Mouse (Mus musculus) megakaryocyte, embryonic 14.5 days (primary cell): Measurements from ENCODE around the gene A4galt. TPM values are rescaled to one million over a fixed set of nuclear protein-coding genes. Genes with fewer than 3 reads are reported as not detected.

Source experiments
- H3K27me3 ChIP-seq: replicated peaks from 2 replicates; pipeline ENCODE3; 2012; ENCODE audit warnings: inconsistent platforms
- H3K36me3 ChIP-seq: replicated peaks from 2 replicates; pipeline ENCODE3; 2012; ENCODE audit warnings: low read length, inconsistent platforms, mixed read lengths
- H3K4me1 ChIP-seq: 2 replicates; pipeline ENCODE4 v1.6.1; 2012; ENCODE audit warnings: inconsistent platforms
- H3K4me3 ChIP-seq: replicated peaks from 2 replicates; pipeline ENCODE3; 2012; ENCODE audit warnings: moderate library complexity, mild to moderate bottlenecking, inconsistent platforms
- H3K9me3 ChIP-seq: 2 replicates; pipeline ENCODE4 v1.6.1; 2012; ENCODE audit warnings: inconsistent platforms
- FLI1 ChIP-seq: IDR thresholded peaks from 2 replicates; pipeline ENCODE4 v1.6.1; 2012; ENCODE audit warnings: low read length, inconsistent platforms, mixed read lengths
- GATA1 ChIP-seq: IDR thresholded peaks from 3 replicates; pipeline ENCODE4 v1.6.1; 2012; ENCODE audit warnings: mixed read lengths, low read length, inconsistent platforms, borderline replicate concordance
- polyA plus RNA-seq: library from polyadenylated mRNA; stranded (reverse); fragments of >175 nt; gene quantifications from 2 replicates; pipeline ENCODE4 v1.2.3, GENCODE M21; 2012; ENCODE audit warnings: low replicate concordance; ENCODE audit not compliant: insufficient read depth

The A4galt gene
- polyA plus RNA-seq = not detected in 2 replicates

GRCm38 (mm10) chr15:83251176-83252004, at the start of gene A4galt:
A4galt (minus strand) TSS chr15:83251774.
- no peaks in the 10 kb centered on the region for H3K36me3 ChIP-seq
- H3K4me1 ChIP-seq = peaks cover 6% of the 10 kb centered on the region; the same call in 1 of the 2 replicates
- H3K27me3 ChIP-seq = peaks cover 65% of the 10 kb centered on the region
- TF ChIP-seq GATA1 = no peak
- TF ChIP-seq FLI1 = no peak
- no peak within 1 kb of the TSS for H3K4me3 ChIP-seq
- peaks cover 26% of the 10 kb centered on the region for H3K9me3 ChIP-seq

- Histone ChIP-seq H3K4me3 (no peak overlapping the region), H3K9me3 (no peaks in the 10 kb centered on the region), H3K36me3 (peaks cover 80% of the 10 kb centered on the region), H3K4me1 (peaks cover 40% of the 10 kb centered on the region), H3K27me3 (no peaks in the 10 kb centered on the region)
- no peak for TF ChIP-seq FLI1
Observed at GRCm38 (mm10) chr15:83299916-83300582, 48.5 kb upstream of the A4galt start.

DNA sequence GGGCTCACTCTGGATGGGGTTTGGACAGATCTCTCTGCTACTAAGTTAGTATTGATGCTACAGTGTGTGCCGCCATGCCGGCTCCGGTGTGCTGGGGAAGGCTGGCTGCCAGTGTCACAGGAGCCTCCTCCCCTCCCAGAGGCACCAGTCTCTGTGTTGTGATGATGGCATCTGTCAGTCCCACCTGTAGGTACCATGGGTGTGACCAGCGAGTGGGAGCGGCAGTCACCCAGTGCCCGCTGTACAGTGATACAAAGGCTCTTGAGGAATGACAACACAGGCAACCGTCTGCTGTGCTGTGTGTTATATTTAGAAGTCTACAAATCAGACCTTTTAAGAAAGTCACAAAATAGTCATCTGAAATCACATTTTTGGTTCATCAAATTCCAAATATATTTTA, 47.9 kb upstream of the A4galt start:
- Histone ChIP-seq H3K36me3 (peaks cover 78% of the 10 kb centered on the region), H3K4me3 (no peak overlapping the region), H3K4me1 (peaks cover 46% of the 10 kb centered on the region), H3K9me3 (no peaks in the 10 kb centered on the region), H3K27me3 (no peaks in the 10 kb centered on the region)
- no peak for TF ChIP-seq GATA1
- no peak for TF ChIP-seq FLI1

GRCm38 (mm10) chr15:83298810-83299209, 47.2 kb upstream of the A4galt start:
- peaks cover 48% of the 10 kb centered on the region for H3K4me1 ChIP-seq
- H3K27me3 ChIP-seq = no peaks in the 10 kb centered on the region
- TF ChIP-seq GATA1 (no peak), FLI1 (no peak)
- peaks cover 75% of the 10 kb centered on the region for H3K36me3 ChIP-seq
- H3K4me3 ChIP-seq = no peak overlapping the region
- H3K9me3 ChIP-seq = no peaks in the 10 kb centered on the region

DNA sequence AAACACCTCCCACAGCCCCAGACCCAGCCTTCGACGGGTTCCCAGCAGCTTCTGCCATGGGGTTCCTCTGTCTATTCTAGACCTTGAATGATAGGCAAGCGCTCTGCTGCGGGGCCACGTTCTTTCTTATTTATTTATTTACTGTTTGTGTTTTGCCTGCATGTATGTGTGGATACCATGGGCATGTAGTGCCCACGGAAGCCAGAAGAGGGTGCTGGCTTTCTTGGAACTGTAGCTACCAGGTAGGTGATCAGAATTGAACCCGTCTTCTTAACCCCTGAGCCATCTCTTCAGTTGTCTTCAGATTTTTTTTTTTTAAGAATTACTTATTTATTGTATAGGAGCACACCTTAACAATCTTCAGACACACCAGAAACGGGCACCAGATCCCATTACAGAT, 46.7 kb upstream of the A4galt start:
- no peak for TF ChIP-seq FLI1
- no peak for TF ChIP-seq GATA1
- H3K4me1 ChIP-seq = peaks cover 53% of the 10 kb centered on the region
- H3K27me3 ChIP-seq = no peaks in the 10 kb centered on the region
- no peak overlapping the region for H3K4me3 ChIP-seq
- H3K36me3 ChIP-seq = peaks cover 74% of the 10 kb centered on the region
- no peaks in the 10 kb centered on the region for H3K9me3 ChIP-seq

DNA sequence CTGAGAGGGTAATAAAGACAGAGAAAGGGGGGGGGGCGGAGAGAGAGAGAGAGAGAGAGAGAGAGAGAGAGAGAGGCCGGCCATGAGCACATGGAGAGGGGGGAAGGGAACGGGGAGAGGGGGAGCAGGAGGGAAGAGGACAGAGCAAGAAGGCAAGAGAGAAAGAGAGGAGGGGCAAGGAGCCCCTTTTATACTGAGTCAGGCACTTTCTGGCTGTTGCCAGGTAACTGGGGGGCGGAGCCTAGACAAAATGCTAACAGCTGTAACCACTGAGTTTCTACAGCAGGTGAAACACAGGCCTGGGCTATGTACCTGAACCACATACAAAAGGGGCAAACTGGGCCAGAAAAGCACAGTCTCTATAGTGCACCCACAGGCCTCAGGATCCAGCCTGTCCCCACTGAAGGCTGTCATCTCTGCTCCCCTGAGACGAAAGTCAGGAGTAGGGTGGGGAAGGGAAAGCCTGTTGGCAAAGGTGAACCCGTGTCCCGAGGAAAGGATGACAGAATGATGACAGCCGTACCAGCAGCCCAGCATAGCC, 45.3 kb upstream of the A4galt start:
- Histone ChIP-seq H3K9me3 (peaks cover 6% of the 10 kb centered on the region), H3K27me3 (peaks cover 4% of the 10 kb centered on the region), H3K4me3 (no peak overlapping the region), H3K4me1 (peaks cover 68% of the 10 kb centered on the region), H3K36me3 (peaks cover 61% of the 10 kb centered on the region)
- no peak for TF ChIP-seq GATA1
- no peak for TF ChIP-seq FLI1

GRCm38 (mm10) chr15:83296050-83296449, 44.5 kb upstream of the A4galt start:
- peaks cover 9% of the 10 kb centered on the region for H3K9me3 ChIP-seq

GRCm38 (mm10) chr15:83294954-83295353, 43.4 kb upstream of the A4galt start:
- Histone ChIP-seq H3K9me3 (peaks cover 9% of the 10 kb centered on the region), H3K4me1 (peaks cover 66% of the 10 kb centered on the region), H3K4me3 (no peak overlapping the region), H3K36me3 (peaks cover 42% of the 10 kb centered on the region), H3K27me3 (peaks cover 13% of the 10 kb centered on the region)
- TF ChIP-seq GATA1 = no peak
- no peak for TF ChIP-seq FLI1

More at GRCm38 (mm10) chr15:83296050-83296449, 44.5 kb upstream of the A4galt start:
- TF ChIP-seq FLI1 (no peak), GATA1 (no peak)
- Histone ChIP-seq H3K27me3 (peaks cover 6% of the 10 kb centered on the region), H3K4me3 (peak overlapping the region; percentile 34), H3K36me3 (peaks cover 53% of the 10 kb centered on the region), H3K4me1 (peaks cover 70% of the 10 kb centered on the region)

- H3K36me3 ChIP-seq = peaks cover 33% of the 10 kb centered on the region
- peaks cover 9% of the 10 kb centered on the region for H3K9me3 ChIP-seq
- H3K27me3 ChIP-seq = peaks cover 14% of the 10 kb centered on the region
- no peak overlapping the region for H3K4me3 ChIP-seq
- peaks cover 61% of the 10 kb centered on the region for H3K4me1 ChIP-seq
- TF ChIP-seq FLI1 (no peak), GATA1 (no peak)
Observed at GRCm38 (mm10) chr15:83293706-83294645, 42.4 kb upstream of the A4galt start.
